Mouse (Mus musculus): Measurements from ENCODE around the gene Aicda. TPM values are rescaled to one million over a fixed set of nuclear protein-coding genes. Genes with fewer than 3 reads are reported as not detected.
"Not testable (repeated sequence)": the region's sequence is repeated elsewhere in the genome, so short reads cannot be mapped to it uniquely, and the experiment has no call there.

Gene Aicda
- polyA plus RNA-seq, 1 experiment from 2014 or later, result 0.45 TPM

DNA sequence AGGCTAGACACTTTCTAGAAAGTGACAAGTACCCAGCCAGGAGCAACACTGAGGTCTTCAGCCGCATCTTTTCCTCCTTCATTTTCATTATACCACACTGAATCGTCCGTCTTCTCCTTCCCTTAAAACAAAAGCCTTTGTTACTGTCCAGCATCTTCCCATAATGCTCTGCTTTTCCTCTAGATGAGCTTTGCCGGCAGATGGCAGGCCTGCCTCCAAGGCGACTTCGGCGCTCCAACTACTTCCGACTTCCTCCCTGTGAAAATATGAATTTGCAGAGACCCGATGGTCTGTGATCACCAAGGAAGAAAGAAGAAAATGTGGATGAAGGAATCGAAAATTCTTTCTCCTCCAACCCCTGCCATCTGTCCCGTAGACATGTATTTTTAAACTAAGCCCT, 25.5 kb upstream of the Aicda start:
- H3K27me3 ChIP-seq, result no peaks in the 10 kb centered on the region
- H3K9ac ChIP-seq (replicated peaks), result no peak overlapping the region
- no peaks in the 10 kb centered on the region for H3K36me3 ChIP-seq
- no peaks in the 10 kb centered on the region for H3K9me3 ChIP-seq
- no peak for ATAC-seq (replicated peaks)
- WGBS, result 76% methylated on average over 11 of the region's 11 CpGs
- H3K4me2 ChIP-seq (replicated peaks), result no peak overlapping the region
- H3K4me3 ChIP-seq, result no peak overlapping the region
- H3K27ac ChIP-seq (replicated peaks), result no peak overlapping the region
- H3K4me1 ChIP-seq, result peaks cover 3% of the 10 kb centered on the region; the same call in 1 of the 2 replicates

DNA sequence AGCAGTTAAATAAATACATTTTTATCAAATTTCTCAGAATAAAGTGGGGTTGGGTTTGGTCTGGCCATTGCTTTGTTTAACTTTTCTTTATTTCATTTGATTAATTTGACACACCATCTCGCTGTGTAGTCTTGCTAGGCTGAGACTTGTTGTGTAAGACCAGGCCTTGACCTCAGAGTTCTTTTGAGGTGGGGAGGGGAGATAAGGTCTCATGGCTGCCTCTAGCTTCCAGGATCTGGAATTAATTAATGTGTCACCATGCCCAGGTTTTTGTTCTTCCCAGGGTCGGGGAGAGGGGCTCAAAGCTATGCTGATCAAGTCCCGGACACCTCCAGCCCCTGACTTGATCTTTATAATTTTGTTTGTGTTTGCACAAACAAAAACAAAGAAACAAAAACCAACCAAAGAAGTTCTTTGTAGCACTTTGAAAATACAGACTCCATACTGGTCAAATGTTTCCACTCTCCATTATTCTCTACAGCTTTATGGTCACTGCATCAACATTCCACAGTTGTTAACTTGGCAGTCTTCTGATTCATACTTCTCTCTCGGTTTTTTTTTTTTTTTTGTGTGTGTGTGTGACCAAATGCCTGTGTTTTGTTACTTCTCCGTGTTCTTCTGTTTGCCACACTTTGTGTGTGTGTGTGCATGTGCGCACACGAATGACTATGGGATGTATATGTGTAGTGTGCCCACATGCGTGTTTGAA, 22.0 kb upstream of the Aicda start:
- ATAC-seq (replicated peaks), result no peak
- Histone ChIP-seq H3K4me1 (peaks cover 6% of the 10 kb centered on the region; the same call in 1 of the 2 replicates), H3K9me3 (no peaks in the 10 kb centered on the region), H3K36me3 (no peaks in the 10 kb centered on the region), H3K4me3 (no peak overlapping the region), H3K9ac (replicated peaks) (no peak overlapping the region), H3K27me3 (no peaks in the 10 kb centered on the region), H3K27ac (replicated peaks) (no peak overlapping the region), H3K4me2 (replicated peaks) (no peak overlapping the region)
- 75% methylated on average over 8 of the region's 8 CpGs for whole genome bisulfite sequencing

DNA sequence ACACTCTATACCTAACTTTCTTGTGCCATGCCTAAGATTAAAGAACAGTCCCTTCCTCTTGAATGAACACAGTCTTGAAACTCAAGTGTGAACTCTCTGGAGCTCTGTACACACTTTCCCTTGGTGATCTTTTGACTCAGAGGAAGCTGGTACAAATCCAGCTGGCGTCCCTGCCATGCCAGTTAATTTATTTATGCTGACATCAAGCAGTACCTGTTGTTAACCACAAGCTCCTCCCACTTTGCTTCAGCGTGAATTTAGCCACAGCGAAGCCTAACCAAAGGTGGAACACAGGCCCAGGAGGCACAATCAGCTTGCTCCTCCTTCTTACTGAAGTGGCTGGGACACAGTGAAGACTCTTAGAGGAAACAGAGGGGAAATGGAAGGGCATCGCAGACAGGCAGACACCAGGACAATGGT, 20.7 kb upstream of the Aicda start:
- Histone ChIP-seq H3K27me3 (no peaks in the 10 kb centered on the region), H3K4me2 (replicated peaks) (peak overlapping the region; percentile 33), H3K4me3 (peak overlapping the region; percentile 13; the same call in 1 of the 2 replicates), H3K27ac (replicated peaks) (no peak overlapping the region; the same call in 1 of the 2 replicates), H3K4me1 (peaks cover 6% of the 10 kb centered on the region; the same call in 1 of the 2 replicates), H3K9ac (replicated peaks) (no peak overlapping the region), H3K36me3 (no peaks in the 10 kb centered on the region), H3K9me3 (no peaks in the 10 kb centered on the region)
- ATAC-seq (replicated peaks), result peak; percentile 48; the same call in 1 of the 2 replicates
- 4% methylated on average over 4 of the region's 4 CpGs for whole genome bisulfite sequencing

DNA sequence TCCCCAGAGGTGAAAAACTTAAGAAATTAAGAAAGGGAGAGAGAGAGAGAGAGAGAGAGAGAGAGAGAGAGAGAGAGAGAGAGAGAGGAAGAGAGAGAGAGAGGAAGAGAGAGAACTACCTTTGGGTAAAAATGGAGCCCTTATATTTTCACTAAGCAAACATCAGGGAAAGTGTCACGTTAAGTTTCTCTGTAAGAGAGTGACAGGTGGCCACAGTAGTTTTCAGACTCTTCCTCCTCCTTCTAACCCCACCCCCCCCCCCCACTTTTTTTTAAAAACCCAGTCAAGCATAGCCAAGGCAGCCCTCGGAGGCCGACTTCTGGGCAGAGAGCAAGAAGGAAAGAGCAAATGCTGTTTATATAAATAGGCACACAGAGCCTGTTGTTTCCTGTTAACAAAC, 19.6 kb upstream of the Aicda start:
- Histone ChIP-seq H3K36me3 (no peaks in the 10 kb centered on the region), H3K4me1 (peaks cover 6% of the 10 kb centered on the region; the same call in 1 of the 2 replicates), H3K4me3 (no peak overlapping the region), H3K27ac (replicated peaks) (no peak overlapping the region), H3K9ac (replicated peaks) (no peak overlapping the region), H3K9me3 (no peaks in the 10 kb centered on the region), H3K4me2 (replicated peaks) (no peak overlapping the region), H3K27me3 (no peaks in the 10 kb centered on the region)
- 18% methylated on average over 3 of the region's 3 CpGs for WGBS
- ATAC-seq (replicated peaks), result no peak

DNA sequence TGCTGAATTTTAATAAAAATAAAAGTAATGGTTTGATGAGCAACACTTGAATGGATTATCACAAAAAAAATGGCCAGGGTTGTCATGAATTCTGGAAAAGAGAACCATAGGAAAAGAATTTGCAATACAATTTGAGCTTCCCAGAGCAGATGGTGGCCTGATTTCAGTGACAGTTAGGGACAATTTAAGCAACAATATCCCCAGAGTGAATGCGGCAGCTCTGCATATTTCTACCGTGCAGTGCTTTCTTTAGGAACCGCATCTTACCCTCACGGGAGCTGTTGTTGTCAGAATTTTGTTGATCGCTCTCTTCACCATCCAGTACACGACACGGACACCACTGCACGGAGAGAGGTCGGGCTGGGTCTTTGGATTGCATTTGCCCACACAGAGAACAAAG, 14.0 kb upstream of the Aicda start:
- Histone ChIP-seq H3K9me3 (no peaks in the 10 kb centered on the region), H3K4me3 (no peak overlapping the region), H3K27ac (replicated peaks) (no peak overlapping the region), H3K36me3 (no peaks in the 10 kb centered on the region), H3K27me3 (no peaks in the 10 kb centered on the region), H3K4me2 (replicated peaks) (no peak overlapping the region), H3K4me1 (no peaks in the 10 kb centered on the region), H3K9ac (replicated peaks) (no peak overlapping the region)
- WGBS, result 78% methylated on average over 9 of the region's 9 CpGs
- no peak for ATAC-seq (replicated peaks)

DNA sequence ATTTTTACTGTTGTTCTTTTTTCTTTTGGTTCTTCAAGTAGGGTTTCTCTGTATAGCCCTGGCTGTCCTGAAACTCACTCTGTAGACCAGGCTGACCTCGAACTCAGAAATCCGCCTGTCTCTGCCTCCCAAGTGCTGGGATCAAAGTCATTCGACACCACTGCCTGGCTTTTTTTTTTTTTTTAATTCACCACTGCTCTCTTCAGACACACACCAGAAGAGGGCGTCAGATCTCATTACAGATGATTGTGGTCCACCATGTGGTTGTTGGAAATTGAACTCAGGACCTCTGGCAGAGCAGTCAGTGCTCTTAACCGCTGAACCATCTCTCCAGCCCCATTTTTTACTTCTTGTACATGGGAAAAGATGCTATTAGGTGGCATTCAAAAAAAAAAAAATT, 11.1 kb upstream of the Aicda start:
- not testable (repeated sequence) for H3K27ac ChIP-seq (replicated peaks); H3K4me1 ChIP-seq; H3K9ac ChIP-seq (replicated peaks); ATAC-seq (replicated peaks); H3K4me3 ChIP-seq; H3K4me2 ChIP-seq (replicated peaks); H3K9me3 ChIP-seq; H3K36me3 ChIP-seq; H3K27me3 ChIP-seq
- WGBS, result 74% methylated on average over 5 of the region's 5 CpGs

DNA sequence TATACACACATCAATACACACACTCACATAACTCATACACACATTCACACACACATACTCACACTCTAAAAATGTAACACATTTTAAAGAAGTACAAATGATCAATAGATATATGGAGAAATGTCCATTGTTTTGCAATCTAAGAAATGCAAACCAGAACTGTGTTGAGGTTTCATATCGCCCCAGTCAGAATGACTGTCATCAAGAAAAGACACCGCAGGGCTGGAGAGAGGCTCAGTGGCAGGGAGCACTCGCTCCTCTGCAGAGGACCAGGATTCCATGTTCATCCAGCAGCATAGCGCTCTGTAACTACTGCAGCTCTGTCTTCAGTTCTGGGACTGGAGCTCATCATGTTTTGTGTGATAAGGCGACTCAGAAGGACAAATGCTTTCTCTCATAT, 10.0 kb upstream of the Aicda start:
- Histone ChIP-seq H3K27ac (replicated peaks) (no peak overlapping the region), H3K4me2 (replicated peaks) (no peak overlapping the region), H3K4me3 (no peak overlapping the region), H3K36me3 (no peaks in the 10 kb centered on the region), H3K4me1 (no peaks in the 10 kb centered on the region), H3K9me3 (no peaks in the 10 kb centered on the region), H3K27me3 (no peaks in the 10 kb centered on the region), H3K9ac (replicated peaks) (no peak overlapping the region)
- ATAC-seq (replicated peaks), result no peak
- 83% methylated on average over 5 of the region's 5 CpGs for WGBS

DNA sequence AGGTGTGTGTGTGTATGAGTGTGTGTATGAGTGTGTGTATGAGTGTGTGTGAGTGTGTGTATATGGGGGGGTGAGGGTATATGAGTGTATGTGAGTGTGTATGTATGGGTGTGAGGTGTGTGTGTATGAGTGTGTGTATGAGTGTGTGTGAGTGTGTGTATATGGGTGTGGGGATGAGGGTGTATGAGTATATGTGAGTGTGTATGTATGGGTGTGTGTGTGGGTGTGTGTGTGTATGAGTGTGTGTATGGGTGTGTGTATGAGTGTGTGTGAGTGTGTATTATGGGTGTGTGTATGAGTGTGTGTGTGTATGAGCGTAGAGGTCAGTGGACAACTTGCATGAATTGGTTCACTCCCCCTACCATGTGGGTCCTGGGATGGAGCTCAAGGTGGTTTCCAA, 8.9 kb upstream of the Aicda start:
- Histone ChIP-seq H3K27me3 (no peaks in the 10 kb centered on the region), H3K27ac (replicated peaks) (no peak overlapping the region), H3K36me3 (no peaks in the 10 kb centered on the region), H3K4me3 (no peak overlapping the region), H3K9ac (replicated peaks) (no peak overlapping the region), H3K9me3 (no peaks in the 10 kb centered on the region), H3K4me1 (no peaks in the 10 kb centered on the region), H3K4me2 (replicated peaks) (no peak overlapping the region)
- no peak for ATAC-seq (replicated peaks)
- WGBS, result 100% methylated on average over 1 of the region's 1 CpGs

DNA sequence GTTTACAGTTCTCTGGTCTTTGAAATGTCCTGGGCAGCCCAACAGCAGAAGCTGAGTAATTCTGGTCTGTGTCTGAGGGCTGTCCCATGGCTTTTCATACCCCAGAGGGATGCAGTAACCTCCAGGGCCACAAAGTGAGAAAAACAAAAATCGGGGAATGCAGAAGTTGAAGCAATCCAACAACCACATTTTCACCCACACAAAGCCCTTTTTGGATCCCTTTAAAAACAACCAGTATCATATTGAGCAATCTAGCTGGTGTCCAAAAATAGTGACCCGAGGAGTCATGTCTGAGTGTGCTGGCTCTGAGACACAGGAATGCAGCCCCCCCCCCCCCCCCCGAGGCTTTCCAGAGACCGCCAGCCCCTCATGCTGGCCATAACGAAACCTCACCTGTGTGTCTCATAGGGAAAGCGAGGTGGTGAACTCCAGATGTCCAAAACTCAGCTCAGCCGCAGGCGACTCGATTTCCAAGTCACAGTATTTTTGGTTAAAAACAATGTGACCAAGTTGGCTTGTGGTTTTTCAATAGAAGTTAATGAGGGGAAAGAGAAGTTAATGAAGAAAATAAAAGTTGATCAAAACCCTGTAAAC, 8.2 kb upstream of the Aicda start:
- H3K27me3 ChIP-seq, result no peaks in the 10 kb centered on the region
- H3K4me3 ChIP-seq, result no peak overlapping the region
- no peaks in the 10 kb centered on the region for H3K4me1 ChIP-seq
- no peak for ATAC-seq (replicated peaks)
- no peak overlapping the region for H3K9ac ChIP-seq (replicated peaks)
- no peak overlapping the region for H3K4me2 ChIP-seq (replicated peaks)
- no peaks in the 10 kb centered on the region for H3K36me3 ChIP-seq
- no peaks in the 10 kb centered on the region for H3K9me3 ChIP-seq
- H3K27ac ChIP-seq (replicated peaks), result no peak overlapping the region
- 80% methylated on average over 9 of the region's 9 CpGs for WGBS

DNA sequence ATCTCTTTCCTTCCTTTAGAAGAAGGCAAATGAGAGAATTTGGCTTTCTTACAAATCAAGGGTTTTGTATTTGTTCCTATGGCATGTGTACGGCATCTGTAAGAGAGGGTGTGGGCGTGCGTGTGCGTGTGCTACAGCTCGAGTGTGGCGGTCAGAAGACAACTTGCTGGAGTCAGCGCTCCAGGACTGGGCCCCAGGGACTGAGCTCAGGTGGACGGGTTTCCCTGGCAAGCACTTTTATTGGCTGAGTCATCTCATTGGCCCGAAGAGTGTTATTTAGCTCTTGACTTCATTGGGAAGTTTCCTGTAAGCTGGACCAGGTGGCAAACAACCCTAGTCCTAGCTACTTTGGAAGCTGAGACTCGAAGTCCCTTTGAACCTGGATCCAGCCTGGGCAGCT, 7.7 kb upstream of the Aicda start:
- Histone ChIP-seq H3K4me1 (no peaks in the 10 kb centered on the region), H3K4me3 (no peak overlapping the region), H3K36me3 (no peaks in the 10 kb centered on the region), H3K9ac (replicated peaks) (no peak overlapping the region), H3K4me2 (replicated peaks) (no peak overlapping the region), H3K27ac (replicated peaks) (no peak overlapping the region), H3K27me3 (no peaks in the 10 kb centered on the region), H3K9me3 (no peaks in the 10 kb centered on the region)
- WGBS, result 80% methylated on average over 10 of the region's 10 CpGs
- ATAC-seq (replicated peaks), result no peak

DNA sequence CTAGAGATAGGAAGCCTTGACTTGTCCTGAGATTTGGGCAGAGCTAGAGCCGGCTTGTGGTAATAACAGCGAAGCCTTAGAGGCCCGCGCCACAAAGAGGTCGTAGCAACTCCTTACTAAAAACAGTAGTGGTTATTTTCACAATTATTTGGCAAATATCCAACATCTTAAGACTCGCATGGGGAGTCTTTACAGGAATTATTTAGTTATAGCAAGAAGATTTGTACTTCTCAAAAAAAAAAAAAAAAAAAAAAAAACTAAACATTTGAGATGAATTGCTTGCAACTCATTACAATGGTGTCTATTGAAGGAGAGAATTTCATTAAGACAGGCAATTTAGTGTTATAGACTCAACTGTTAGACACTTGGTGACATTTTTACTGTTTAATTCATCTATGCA, 501 bp downstream of the Aicda start:
- Histone ChIP-seq H3K4me1 (peaks cover 5% of the 10 kb centered on the region; the same call in 1 of the 2 replicates), H3K36me3 (no peaks in the 10 kb centered on the region), H3K27me3 (no peaks in the 10 kb centered on the region), H3K27ac (replicated peaks) (no peak overlapping the region), H3K9ac (replicated peaks) (no peak overlapping the region), H3K4me3 (no peak overlapping the region), H3K9me3 (no peaks in the 10 kb centered on the region), H3K4me2 (replicated peaks) (no peak overlapping the region)
- ATAC-seq (replicated peaks), result no peak
- 85% methylated on average over 6 of the region's 6 CpGs for WGBS

DNA sequence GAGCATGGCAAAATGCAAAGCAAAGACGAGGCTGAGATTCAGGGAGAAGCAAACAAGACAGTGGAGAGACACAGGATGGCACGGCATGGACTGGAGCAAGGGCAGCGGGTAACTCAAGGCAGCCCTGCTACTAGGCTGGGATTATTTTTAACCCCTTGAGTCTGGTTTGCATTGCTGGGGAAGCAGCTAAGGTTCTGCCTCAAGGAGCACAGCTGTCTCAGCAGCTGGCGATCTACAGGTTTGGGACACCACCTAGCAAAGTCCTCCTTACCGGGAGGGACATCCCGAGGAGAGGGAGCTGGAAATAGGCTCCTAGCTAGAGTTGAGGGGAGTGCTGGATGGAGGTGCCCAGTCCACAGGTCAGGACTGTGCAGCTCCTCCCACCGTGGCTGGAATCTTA, 1.7 kb downstream of the Aicda start:
- Histone ChIP-seq H3K27ac (replicated peaks) (no peak overlapping the region), H3K4me1 (peaks cover 5% of the 10 kb centered on the region; the same call in 1 of the 2 replicates), H3K36me3 (no peaks in the 10 kb centered on the region), H3K27me3 (no peaks in the 10 kb centered on the region), H3K4me3 (no peak overlapping the region), H3K4me2 (replicated peaks) (no peak overlapping the region), H3K9ac (replicated peaks) (no peak overlapping the region), H3K9me3 (no peaks in the 10 kb centered on the region)
- no peak for ATAC-seq (replicated peaks)
- 61% methylated on average over 7 of the region's 7 CpGs for WGBS

Measured in forebrain, embryonic 15.5 days (tissue).